Mouse (Mus musculus): Measurements from ENCODE around the gene Cnpy2. TPM values are rescaled to one million over a fixed set of nuclear protein-coding genes. Genes with fewer than 3 reads are reported as not detected.
"Not testable (repeated sequence)": the region's sequence is repeated elsewhere in the genome, so short reads cannot be mapped to it uniquely, and the experiment has no call there.

Gene Cnpy2
- 10 to 100 TPM; 81.0 to 86.0 TPM for total RNA-seq (2021)

DNA sequence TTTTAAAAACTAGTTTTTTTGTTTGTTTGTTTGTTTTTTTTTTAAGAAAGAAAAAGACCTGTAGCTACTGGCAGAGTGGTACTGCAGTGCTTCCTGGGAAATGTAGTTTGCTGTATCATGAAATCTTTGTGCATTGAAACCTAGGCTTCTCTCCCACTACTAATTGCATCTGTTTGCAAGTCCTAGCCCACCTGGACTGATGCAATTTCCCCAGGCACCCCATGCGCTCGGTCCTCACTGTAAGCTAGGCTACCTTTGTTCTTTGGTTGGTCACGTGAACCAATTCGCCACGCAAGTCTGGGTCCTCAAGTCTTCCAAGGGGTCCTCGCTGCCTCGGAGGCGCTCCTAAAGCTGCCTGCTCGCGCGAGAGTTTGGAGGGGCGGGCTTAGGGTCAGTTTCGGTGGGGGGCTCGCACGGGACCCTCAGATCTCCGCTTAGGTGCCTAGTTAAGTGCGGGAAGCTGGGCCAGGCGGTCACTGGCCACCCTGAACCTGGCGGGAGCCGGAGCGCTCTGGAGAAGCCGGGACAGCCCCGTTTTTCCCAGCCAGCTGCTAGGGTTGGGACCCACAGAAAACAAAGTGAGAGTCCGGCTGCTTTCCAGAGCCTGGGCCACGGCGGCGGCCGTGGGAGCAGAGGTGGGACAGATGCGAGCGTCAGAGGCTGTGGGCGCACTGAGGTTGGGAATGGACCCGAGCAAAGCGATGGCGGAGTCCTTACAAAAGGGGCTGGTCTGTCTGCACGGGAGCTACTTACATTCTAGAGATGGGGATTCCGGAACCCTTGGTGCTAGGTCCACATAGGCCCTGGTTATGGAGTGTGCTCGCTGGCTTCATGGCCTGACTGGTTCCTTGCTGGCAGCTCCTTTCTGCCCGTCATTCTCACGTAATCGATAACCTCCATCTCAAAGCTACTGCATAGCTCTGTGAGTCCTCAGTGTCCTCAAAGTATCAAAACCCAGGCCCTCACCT lies at the start of gene Cnpy2:
Cnpy2 (plus strand) TSS at position 319 of the 968 bp plus-strand sequence.
- intact Hi-C loops (cut with DNase I): no loop called here
- peak; percentile 94 for DNase-seq

GRCm38 (mm10) chr10:128272819-128273439 lies 49.3 kb upstream of the Cnpy2 start:
- DNase-seq; intact Hi-C loops (cut with DNase I): not testable (repeated sequence)

- intact Hi-C loops (cut with DNase I); DNase-seq: not testable (repeated sequence)
Measured at GRCm38 (mm10) chr10:128275374-128275773, 46.9 kb upstream of the Cnpy2 start.

GRCm38 (mm10) chr10:128278158-128278557 lies 44.1 kb upstream of the Cnpy2 start:
- DNase-seq: no peak
- intact Hi-C loops (cut with DNase I): no loop called here

GRCm38 (mm10) chr10:128280943-128281342 lies 41.3 kb upstream of the Cnpy2 start:
- no peak for DNase-seq
- intact Hi-C loops (cut with DNase I): loop anchor here (10.0 kb wide), 1 partner anchor 66 kb away; the partner anchor contains the start of gene Spryd4

- no peak for DNase-seq
- intact Hi-C loops (cut with DNase I): loop anchor here (10.0 kb wide), 1 partner anchor 67 kb away; the partner anchor contains the start of gene Spryd4
Measured at GRCm38 (mm10) chr10:128281682-128282081, 40.6 kb upstream of the Cnpy2 start.

GRCm38 (mm10) chr10:128282886-128283450 lies 39.3 kb upstream of the Cnpy2 start:
- no peak for DNase-seq

DNA sequence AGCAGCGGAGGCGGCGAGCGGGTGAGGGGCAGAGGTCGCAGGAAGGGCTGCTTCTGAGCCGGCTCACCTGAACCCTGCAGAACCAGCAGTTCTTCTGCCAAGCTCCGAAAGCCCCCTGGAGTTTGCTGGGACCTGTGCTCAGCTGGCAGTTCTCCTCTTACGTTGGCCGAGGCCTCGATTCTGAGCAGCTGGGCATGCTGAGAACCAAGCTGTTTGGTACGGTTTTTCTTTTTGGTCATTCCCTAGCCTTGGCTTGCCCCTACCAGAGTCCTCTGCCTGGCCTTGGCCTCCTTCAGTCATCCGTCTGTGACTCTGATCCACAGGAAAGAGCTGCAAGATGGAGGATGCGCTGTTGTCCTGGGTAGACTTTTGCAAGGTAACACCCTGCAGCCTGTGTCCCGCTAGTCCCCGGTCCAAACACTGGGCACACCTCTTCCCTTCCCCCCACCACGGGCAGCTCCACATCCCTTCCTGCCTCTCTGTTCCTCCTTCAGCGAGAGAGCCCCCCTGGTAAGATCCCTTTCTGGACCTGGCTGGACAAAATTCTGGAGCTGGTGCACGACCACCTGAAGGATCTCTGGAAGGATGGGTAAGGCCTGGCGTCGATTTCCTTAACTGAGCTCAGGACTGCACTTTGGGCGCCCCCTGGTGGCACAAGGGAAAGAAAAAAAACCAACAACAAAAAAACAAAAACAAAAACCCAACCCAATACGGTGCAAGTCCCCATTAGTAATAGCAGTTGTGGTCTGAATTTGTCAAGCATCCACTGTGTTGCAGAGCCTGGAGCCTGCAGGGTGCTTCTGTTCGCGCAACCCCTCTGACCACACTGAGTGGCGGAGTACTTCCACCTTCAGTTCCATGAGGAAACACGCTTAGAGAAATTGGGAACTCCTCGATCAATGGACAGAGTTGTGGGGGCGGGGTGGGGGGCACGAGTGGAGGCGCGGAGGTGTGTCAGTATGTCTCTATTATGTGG lies 38.4 kb upstream of the Cnpy2 start:
- peak; percentile 85 for DNase-seq
- intact Hi-C loops (cut with DNase I): loop anchor here (10.0 kb wide), 1 partner anchor 69 kb away; the partner anchor contains the start of gene Spryd4

More at GRCm38 (mm10) chr10:128282886-128283450, 39.3 kb upstream of the Cnpy2 start:
- intact Hi-C loops (cut with DNase I): loop anchor here (10.0 kb wide), 1 partner anchor 68 kb away; the partner anchor contains the start of gene Spryd4

DNA sequence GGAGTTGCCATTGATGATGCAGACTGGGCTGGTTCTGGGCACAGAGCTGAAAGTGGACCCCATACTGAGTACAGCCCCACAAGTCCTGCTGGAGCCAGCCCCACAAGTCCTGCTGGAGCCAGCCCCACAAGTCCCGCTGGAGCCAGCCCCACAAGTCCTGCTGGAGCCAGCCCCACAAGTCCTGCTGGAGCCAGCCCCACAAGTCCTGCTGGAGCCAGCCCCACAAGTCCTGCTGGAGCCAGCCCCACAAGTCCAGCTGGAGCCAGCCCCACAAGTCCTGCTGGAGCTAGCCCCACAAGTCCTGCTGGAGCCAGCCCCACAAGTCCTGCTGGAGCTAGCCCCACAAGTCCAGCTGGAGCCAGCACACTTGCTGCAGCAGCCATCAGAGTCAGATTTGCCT lies 31.7 kb upstream of the Cnpy2 start:
- peak; percentile 65 for DNase-seq
- intact Hi-C loops (cut with DNase I): not testable (repeated sequence)

GRCm38 (mm10) chr10:128296370-128297090 lies 25.7 kb upstream of the Cnpy2 start:
- peak; percentile 44 for DNase-seq
- intact Hi-C loops (cut with DNase I): no loop called here

DNA sequence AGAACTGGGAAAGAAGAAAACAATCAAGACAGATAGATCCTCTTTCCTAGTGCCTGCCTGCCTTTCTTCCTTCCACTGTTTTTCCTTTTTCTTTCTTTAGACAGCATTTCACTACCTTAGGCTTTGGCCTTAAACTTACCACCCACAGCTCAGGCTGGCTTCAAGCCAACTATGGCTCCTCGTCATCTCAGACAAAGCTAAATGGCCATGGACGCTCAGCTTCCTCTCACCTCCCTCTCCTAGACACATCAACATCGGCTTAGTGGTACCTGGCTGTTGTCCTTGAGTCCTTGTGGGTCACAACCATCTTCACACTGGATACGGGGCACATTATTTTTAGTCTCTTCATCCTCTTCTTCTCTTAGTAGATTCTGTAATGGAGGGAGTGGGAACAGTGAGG lies 25.0 kb upstream of the Cnpy2 start:
- intact Hi-C loops (cut with DNase I): no loop called here
- DNase-seq: peak; percentile 51

DNA sequence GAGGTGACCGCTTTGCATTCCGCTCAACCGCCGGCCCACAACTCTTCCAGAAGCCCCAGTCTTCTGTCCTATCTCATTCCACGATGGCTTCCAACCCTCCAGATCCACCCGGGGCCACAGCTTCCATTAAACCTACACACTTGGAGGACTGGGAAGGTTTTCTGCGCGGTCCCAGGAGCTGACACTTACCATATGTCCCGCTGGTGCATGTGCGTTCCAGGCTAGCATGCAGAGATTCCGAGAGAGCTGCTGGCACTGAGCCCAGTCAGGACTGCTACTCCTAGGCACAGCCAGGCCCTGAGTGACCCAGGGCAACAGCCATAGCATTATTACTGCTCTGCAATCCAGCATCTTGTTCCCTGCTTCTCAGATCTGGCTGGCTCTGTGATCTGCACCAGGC lies 24.6 kb upstream of the Cnpy2 start:
- intact Hi-C loops (cut with DNase I): no loop called here
- DNase-seq: peak; percentile 62

- intact Hi-C loops (cut with DNase I): no loop called here
- no peak for DNase-seq
Measured at GRCm38 (mm10) chr10:128298243-128298642, 24.0 kb upstream of the Cnpy2 start.

DNA sequence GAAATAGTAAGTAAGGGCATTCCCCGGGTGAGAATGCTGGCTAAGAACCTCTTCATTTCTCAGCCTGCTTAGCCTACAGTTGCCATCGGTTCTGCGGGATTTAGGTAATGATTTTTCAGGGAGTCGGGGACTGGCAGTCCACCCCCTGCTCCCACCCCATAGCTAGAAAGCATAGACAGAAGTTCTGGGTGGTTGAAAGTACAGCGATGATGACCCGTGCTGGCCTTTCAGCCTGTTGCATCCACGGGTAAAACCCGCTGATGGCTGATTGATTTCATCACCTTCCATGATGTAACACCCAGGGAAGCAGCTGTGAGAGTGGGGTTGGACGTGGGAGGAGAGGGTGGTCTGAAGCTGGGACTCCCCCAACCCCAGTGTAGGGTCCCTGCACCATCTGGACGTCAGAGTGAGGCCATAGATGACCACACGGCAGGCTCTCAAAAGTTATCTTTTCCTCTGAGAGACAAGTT lies 23.5 kb upstream of the Cnpy2 start, which contains the start of gene Il23a:
Il23a (minus strand) TSS at position 51 of the 470 bp plus-strand sequence.
- no peak for DNase-seq
- intact Hi-C loops (cut with DNase I): no loop called here

DNA sequence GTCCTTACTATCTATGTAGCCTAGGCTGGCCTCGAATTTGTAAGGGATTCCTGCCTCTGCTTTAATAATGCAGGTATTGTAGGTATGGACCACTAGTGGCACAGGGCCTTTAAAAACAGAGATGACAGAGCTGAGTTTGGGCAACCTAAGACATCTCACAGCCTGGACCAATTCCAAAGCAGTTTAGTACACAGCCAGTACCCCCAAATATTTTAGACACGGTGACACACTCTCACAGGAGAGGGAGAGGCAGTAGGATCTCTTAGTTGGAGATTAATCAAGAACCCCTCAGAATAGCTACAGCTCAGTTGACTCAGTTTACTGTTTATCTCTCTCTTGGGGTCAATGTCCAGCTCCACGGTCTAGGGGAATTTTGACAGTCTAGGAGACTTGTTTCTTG lies 19.9 kb upstream of the Cnpy2 start:
- intact Hi-C loops (cut with DNase I): no loop called here
- no peak for DNase-seq

- no peak for DNase-seq
- intact Hi-C loops (cut with DNase I): no loop called here
Measured at GRCm38 (mm10) chr10:128302785-128303125, 19.5 kb upstream of the Cnpy2 start.

DNA sequence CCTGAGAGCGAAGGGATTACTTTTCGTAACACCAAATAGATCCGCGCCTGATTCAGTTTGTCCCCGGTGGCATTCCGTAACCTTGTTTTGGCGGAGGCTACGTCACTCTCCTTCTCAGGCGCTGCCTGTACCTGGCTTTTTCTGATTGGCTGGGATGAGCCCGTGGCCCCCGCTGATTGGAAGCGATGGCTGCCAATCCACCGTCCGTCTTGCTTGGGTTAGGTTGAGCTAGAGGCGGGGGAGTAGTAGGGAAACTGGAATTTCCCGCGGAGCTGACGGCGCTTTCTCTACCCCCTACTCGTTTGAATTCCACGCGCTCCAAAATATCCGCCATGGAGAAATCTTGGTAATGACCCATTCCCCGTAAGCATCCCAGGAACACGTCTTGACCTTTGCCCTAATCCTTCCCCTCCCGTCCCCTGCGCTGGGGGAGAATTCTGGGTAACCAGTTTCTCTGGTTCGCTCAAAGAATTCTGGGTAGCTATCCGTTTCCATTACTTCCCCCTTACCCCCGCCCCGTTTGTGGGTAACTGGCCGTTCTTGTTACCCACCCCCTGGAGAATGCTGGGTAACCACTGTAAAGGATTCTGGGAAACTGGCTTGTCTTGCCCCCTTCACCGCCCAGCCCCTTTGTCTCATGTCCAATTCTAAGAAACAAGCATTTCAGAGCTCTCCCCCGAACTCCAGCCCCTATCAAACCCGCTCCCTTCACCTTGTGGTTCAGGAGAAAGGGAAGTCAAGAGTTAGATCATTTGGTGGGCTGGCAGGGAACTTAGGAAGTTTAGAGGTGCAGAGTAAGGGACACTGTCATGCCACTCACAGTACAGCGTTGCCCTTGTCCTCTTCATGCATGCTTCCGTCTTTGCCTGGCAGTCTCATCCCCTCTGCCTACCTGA lies 18.9 kb upstream of the Cnpy2 start, which contains the start of gene Pan2:
Pan2 (plus strand) TSS at position 210 of the 896 bp plus-strand sequence.
- intact Hi-C loops (cut with DNase I): no loop called here
- peak; percentile 98 for DNase-seq

- no peak for DNase-seq
- intact Hi-C loops (cut with DNase I): no loop called here
Measured at GRCm38 (mm10) chr10:128309654-128310053, 12.6 kb upstream of the Cnpy2 start.
